Mouse (Mus musculus) bone marrow macrophage, adult 2 months (primary cell): ENCODE measurements around the gene Agbl3. TPM values are rescaled to one million over a fixed set of nuclear protein-coding genes. Genes with fewer than 3 reads are reported as not detected.
A peak's percentile ranks its signal among the peaks of the same experiment; 100 is the strongest.

Source experiments
- H3K27ac ChIP-seq: 2 replicates; pipeline ENCODE4 v1.5.1; 2012; ENCODE audit warnings: low read depth, low read length; ENCODE audit not compliant: insufficient read depth
- H3K4me1 ChIP-seq: 2 replicates; pipeline ENCODE4 v1.6.1; 2012; ENCODE audit warnings: low read length; ENCODE audit not compliant: control insufficient read depth, insufficient read depth
- H3K4me3 ChIP-seq: 2 replicates; pipeline ENCODE4 v1.5.1; 2012; ENCODE audit warnings: mild to moderate bottlenecking, low read length, moderate library complexity; ENCODE audit not compliant: insufficient read depth
- CTCF ChIP-seq: IDR thresholded peaks from 2 replicates; pipeline ENCODE4 v1.5.1; 2012; ENCODE audit warnings: low read depth, mild to moderate bottlenecking, low read length, moderate library complexity
- POLR2A ChIP-seq: IDR thresholded peaks from 2 replicates; pipeline ENCODE4 v1.6.1; 2012; ENCODE audit warnings: mild to moderate bottlenecking, low read depth, low read length, borderline replicate concordance
- polyA plus RNA-seq: library from polyadenylated mRNA; stranded (reverse); fragments of >200 nt; gene quantifications from 2 replicates; pipeline ENCODE4 v1.2.4, GENCODE M21; 2012; ENCODE audit not compliant: missing spikeins, insufficient read depth, insufficient read length

Agbl3 gene
- polyA plus RNA-seq, 1 experiment, result 4.6 TPM

GRCm38 (mm10) chr6:34751625-34752024, 28.6 kb upstream of the Agbl3 start:
- Histone ChIP-seq H3K4me3 (no peak overlapping the region), H3K4me1 (no peaks in the 10 kb centered on the region), H3K27ac (no peak overlapping the region)
- TF ChIP-seq CTCF (no peak), POLR2A (no peak)

GRCm38 (mm10) chr6:34754448-34754847, 25.8 kb upstream of the Agbl3 start:
- no peak for TF ChIP-seq CTCF
- no peak for TF ChIP-seq POLR2A
- Histone ChIP-seq H3K27ac (no peak overlapping the region), H3K4me1 (no peaks in the 10 kb centered on the region), H3K4me3 (no peak overlapping the region)

GRCm38 (mm10) chr6:34758340-34758739, 21.9 kb upstream of the Agbl3 start:
- TF ChIP-seq POLR2A, result no peak
- TF ChIP-seq CTCF, result no peak
- Histone ChIP-seq H3K27ac (no peak overlapping the region), H3K4me3 (no peak overlapping the region), H3K4me1 (no peaks in the 10 kb centered on the region)

- TF ChIP-seq CTCF (no peak), POLR2A (no peak)
- H3K4me1 ChIP-seq, result no peaks in the 10 kb centered on the region
- H3K27ac ChIP-seq, result no peak overlapping the region
- no peak overlapping the region for H3K4me3 ChIP-seq
Observed at GRCm38 (mm10) chr6:34760023-34760422, 20.2 kb upstream of the Agbl3 start.

GRCm38 (mm10) chr6:34765721-34766120, 14.5 kb upstream of the Agbl3 start:
- peaks cover 4% of the 10 kb centered on the region for H3K4me1 ChIP-seq
- H3K27ac ChIP-seq, result no peak overlapping the region
- H3K4me3 ChIP-seq, result no peak overlapping the region
- TF ChIP-seq CTCF, result no peak
- no peak for TF ChIP-seq POLR2A

GRCm38 (mm10) chr6:34769984-34770383, 10.2 kb upstream of the Agbl3 start:
- TF ChIP-seq POLR2A, result no peak
- no peak for TF ChIP-seq CTCF
- Histone ChIP-seq H3K4me1 (peaks cover 7% of the 10 kb centered on the region), H3K4me3 (no peak overlapping the region), H3K27ac (no peak overlapping the region)

- Histone ChIP-seq H3K4me3 (no peak overlapping the region), H3K27ac (no peak overlapping the region), H3K4me1 (peaks cover 7% of the 10 kb centered on the region)
- no peak for TF ChIP-seq POLR2A
- no peak for TF ChIP-seq CTCF
Observed at GRCm38 (mm10) chr6:34770491-34770890, 9.7 kb upstream of the Agbl3 start.

- H3K27ac ChIP-seq, result no peak overlapping the region
- TF ChIP-seq CTCF (no peak), POLR2A (no peak)
- H3K4me1 ChIP-seq, result no peaks in the 10 kb centered on the region; the same call in 1 of the 2 replicates
- H3K4me3 ChIP-seq, result no peak overlapping the region
Observed at GRCm38 (mm10) chr6:34776396-34776795, 3.8 kb upstream of the Agbl3 start.

- no peak overlapping the region for H3K27ac ChIP-seq
- H3K4me1 ChIP-seq, result no peaks in the 10 kb centered on the region; the same call in 1 of the 2 replicates
- H3K4me3 ChIP-seq, result no peak overlapping the region
- TF ChIP-seq POLR2A (no peak), CTCF (no peak)
Observed at GRCm38 (mm10) chr6:34777094-34777493, 3.1 kb upstream of the Agbl3 start.

GRCm38 (mm10) chr6:34777981-34778668, 2.1 kb upstream of the Agbl3 start:
- Histone ChIP-seq H3K4me1 (peaks cover 5% of the 10 kb centered on the region; the same call in 1 of the 2 replicates), H3K27ac (no peak overlapping the region)
- TF ChIP-seq CTCF (no peak), POLR2A (no peak)

GRCm38 (mm10) chr6:34780943-34781289, 684 bp downstream of the Agbl3 start:
- peak overlapping the region; percentile 75 for H3K4me3 ChIP-seq
- H3K27ac ChIP-seq, result peak overlapping the region; percentile 86
- H3K4me1 ChIP-seq, result peaks cover 6% of the 10 kb centered on the region; the same call in 1 of the 2 replicates
- TF ChIP-seq POLR2A, result no peak
- no peak for TF ChIP-seq CTCF

More at GRCm38 (mm10) chr6:34777981-34778668, 2.1 kb upstream of the Agbl3 start:
- H3K4me3 ChIP-seq, result no peak overlapping the region
